Comparison of ENCODE assay signal across 9 mouse cellular contexts in the genomic region with DNA sequence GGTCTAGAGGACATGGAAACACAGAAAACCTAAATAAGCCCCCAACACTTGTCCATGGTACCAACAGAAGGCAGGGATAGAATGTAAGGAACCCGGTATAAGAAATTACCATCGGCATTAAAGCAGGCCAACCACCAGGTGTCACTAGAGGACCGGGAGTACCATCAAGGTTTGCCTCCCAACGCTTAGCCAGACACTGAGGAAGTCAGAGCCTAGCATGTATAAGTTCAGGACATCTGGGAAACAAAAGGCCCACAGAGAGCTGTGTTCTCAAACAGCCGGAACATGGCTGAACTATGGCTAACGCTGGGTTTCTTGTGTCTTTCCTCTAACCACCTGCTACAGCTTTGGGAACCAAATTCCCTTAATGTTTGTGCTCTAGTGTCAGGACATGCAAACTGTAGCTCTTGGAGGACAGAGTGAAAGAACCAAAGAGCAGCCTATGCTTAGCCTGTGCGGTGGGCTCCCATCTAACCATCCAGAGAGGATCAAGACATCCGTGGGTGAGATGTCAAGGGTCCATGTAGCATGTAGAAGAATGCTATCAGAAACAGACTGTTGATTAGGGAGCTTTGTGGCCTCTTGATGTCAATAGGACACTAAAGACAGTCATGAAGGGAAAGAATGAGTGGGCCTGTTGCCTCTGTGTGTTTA. TPM values are rescaled to one million over a fixed set of nuclear protein-coding genes. Genes with fewer than 3 reads are reported as not detected.
DNase-seq lines count a peak whose midpoint lies in the region; ATAC-seq and TF ChIP-seq lines count a peak whose summit lies in the region.
"Had no signal": no experiment of that assay in that cellular context is flagged by ENCODE, and none has a peak within 500 bp of the region (broad histone marks: within the 10 kb centered on the region; RNA-seq: fewer than 3 reads in every experiment).

No protein-coding gene starts in this region.

- 22% methylated on average over 8 of the region's 8 CpGs for WGBS in embryonic facial prominence, embryonic 12.5 days
- WGBS in heart, embryonic 10.5 days, result 22% methylated on average over 8 of the region's 8 CpGs
- WGBS in lung, adult 2 months, result 18% methylated on average over 8 of the region's 8 CpGs

- no peak overlapping the region for H3K27ac ChIP-seq in embryonic facial prominence, embryonic 12.5 days
- H3K27ac ChIP-seq in heart, embryonic 10.5 days, result peak overlapping the region; percentile 45; the same call in 1 of the 2 replicates
- H3K27ac ChIP-seq: heart, embryonic 15.5 days had no signal

- H3K36me3 ChIP-seq in embryonic facial prominence, embryonic 12.5 days, result no peaks in the 10 kb centered on the region
- H3K36me3 ChIP-seq in heart, embryonic 10.5 days, result peaks cover 18% of the 10 kb centered on the region
- H3K36me3 ChIP-seq: heart, embryonic 15.5 days had no signal

- no peaks in the 10 kb centered on the region for H3K9me3 ChIP-seq in embryonic facial prominence, embryonic 12.5 days
- no peaks in the 10 kb centered on the region for H3K9me3 ChIP-seq in heart, embryonic 10.5 days
- H3K9me3 ChIP-seq: heart, embryonic 15.5 days had no signal

- H3K27me3 ChIP-seq in embryonic facial prominence, embryonic 12.5 days, result no peaks in the 10 kb centered on the region
- no peaks in the 10 kb centered on the region for H3K27me3 ChIP-seq in heart, embryonic 10.5 days (ENCODE audit: insufficient read depth, poor library complexity, severe bottlenecking)
- H3K27me3 ChIP-seq: heart, embryonic 15.5 days had no signal

- no peak overlapping the region for H3K4me2 ChIP-seq in embryonic facial prominence, embryonic 12.5 days (replicated peaks)
- H3K4me2 ChIP-seq: heart, embryonic 15.5 days had no signal

- H3K4me3 ChIP-seq in embryonic facial prominence, embryonic 12.5 days, result no peak overlapping the region
- no peak overlapping the region for H3K4me3 ChIP-seq in heart, embryonic 10.5 days
- no peak overlapping the region for H3K4me3 ChIP-seq in lung, adult 2 months (replicated peaks; ENCODE audit: extremely low read depth, low read depth, low read length)
- H3K4me3 ChIP-seq: heart, embryonic 15.5 days had no signal

- ATAC-seq in CD4-positive, CD25-positive, alpha-beta regulatory T cell, adult 4 months, result peak; percentile 45
- 0 out of 2 replicates have a peak, but pooled peaks have one; percentile 68 for ATAC-seq in embryonic facial prominence, embryonic 12.5 days (ENCODE audit: insufficient number of reproducible peaks, insufficient read depth, low FRiP score, low TSS enrichment)

- no peak for TF ChIP-seq POLR2A in lung, adult 2 months (IDR thresholded peaks at IDR 0.05; ENCODE audit: borderline replicate concordance, extremely low read depth, low read depth, low read length)

- peak; percentile 88 for TF ChIP-seq CTCF in lung, adult 2 months (IDR thresholded peaks at IDR 0.05; ENCODE audit: insufficient read depth, low read length)

- no peak overlapping the region for H3K9ac ChIP-seq in embryonic facial prominence, embryonic 12.5 days
- H3K9ac ChIP-seq: heart, embryonic 15.5 days had no signal

- H3K4me1 ChIP-seq in embryonic facial prominence, embryonic 12.5 days, result no peaks in the 10 kb centered on the region
- H3K4me1 ChIP-seq in heart, embryonic 10.5 days, result no peaks in the 10 kb centered on the region
- no peaks in the 10 kb centered on the region for H3K4me1 ChIP-seq in lung, adult 2 months (ENCODE audit: control insufficient read depth, insufficient read depth, low read length)
- H3K4me1 ChIP-seq: heart, embryonic 15.5 days had no signal

- peak; percentile 86 for DNase-seq in adrenal gland, postnatal 10 days
- DNase-seq in heart, embryonic 10.5 days (ENCODE audit: low spot score), result peak; percentile 82
- DNase-seq in kidney, postnatal 25 days, result peak; percentile 72 to 83
- DNase-seq in lung, adult 2 months, result peak; percentile 68
- DNase-seq in ovary, postnatal 10 days (ENCODE audit: low spot score), result peak; percentile 41
- DNase-seq in thymus, postnatal 4 days, result peak; percentile 78

RNA-seq across cellular contexts. Expression of gene Pctp, which starts 13.6 kb away (rescaled TPM):
- 10 to 100 TPM in 1 of 2 experiments, 1 to 10 TPM in 1; 9.1 to 14.5 TPM for polyA plus RNA-seq in CD4-positive, CD25-positive, alpha-beta regulatory T cell, adult 4 months (2017; shearing (Covaris generic))
- total RNA-seq in adrenal gland, postnatal 10 days (2021), result 10 to 100 TPM; 11.7 to 11.9 TPM
- 7.5 and 7.7 TPM in 2 replicates for polyA plus RNA-seq in embryonic facial prominence, embryonic 12.5 days (2016; fragmentation: Nextera tagmentation; extraction: Ambion mirVana)
- polyA plus RNA-seq in heart, embryonic 10.5 days (2016; fragmentation: Nextera tagmentation; extraction: Ambion mirVana), result 26.2 and 28.5 TPM in 2 replicates
- 3.0 and 3.1 TPM in 2 replicates for polyA plus RNA-seq in lung, adult 2 months (2012; rRNA removed)

RNA-seq across cellular contexts. Expression of gene Tmem100, which starts 41.1 kb away (rescaled TPM):
- not detected for polyA plus RNA-seq in CD4-positive, CD25-positive, alpha-beta regulatory T cell, adult 4 months (2017; shearing (Covaris generic))
- total RNA-seq in adrenal gland, postnatal 10 days (2021), result 1 to 10 TPM; 7.8 to 9.5 TPM
- 25.9 and 27.5 TPM in 2 replicates for polyA plus RNA-seq in embryonic facial prominence, embryonic 12.5 days (2016; fragmentation: Nextera tagmentation; extraction: Ambion mirVana)
- 13.6 and 14.1 TPM in 2 replicates for polyA plus RNA-seq in heart, embryonic 10.5 days (2016; fragmentation: Nextera tagmentation; extraction: Ambion mirVana)
- polyA plus RNA-seq in lung, adult 2 months (2012; rRNA removed), result 169 and 219 TPM in 2 replicates

Comparison
In these comparisons a context has a peak if more than half of its experiments do, and no peak if none do; other contexts are left out.
1. RNA of gene Tmem100, which starts 41.1 kb away (polyA plus RNA-seq): 169 to 219 TPM in lung, adult 2 months, 25.9 to 27.5 TPM in embryonic facial prominence, embryonic 12.5 days and 13.6 to 14.1 TPM in heart, embryonic 10.5 days; not detected in CD4-positive, CD25-positive, alpha-beta regulatory T cell, adult 4 months; every median in the first group is over 10 times any median in the second.
2. Peak in every context shown above with its lines, with median percentiles within 50 percentile points of each other: DNase-seq.